Mouse (Mus musculus) ZHBTc4 (cell line): ENCODE results near the gene Il11ra1.
A peak's percentile ranks its signal among the peaks of the same experiment; 100 is the strongest.
"Not testable (repeated sequence)": the region's sequence is repeated elsewhere in the genome, so short reads cannot be mapped to it uniquely, and the experiment has no call there.

ENCODE experiments used
- DNase-seq: peaks from one replicate; pipeline ENCODE4 v3.0.0-alpha.2; 2011; ENCODE audit warnings: low read depth, low spot score

Il11ra1 gene

GRCm38 (mm10) chr4:41754797-41755337 is 55.1 kb downstream of the Il11ra1 start, which contains the start of gene Galt:
Gene Galt, plus strand, starts transcription at chr4:41755228.
- no peak for DNase-seq

- peak; percentile 98 for DNase-seq
Observed at GRCm38 (mm10) chr4:41755338-41756305, 55.8 kb downstream of the Il11ra1 start, which contains the start of gene Sigmar1. Gene Sigmar1, minus strand, starts transcription at chr4:41756157.

GRCm38 (mm10) chr4:41756440-41756839 is 56.7 kb downstream of the Il11ra1 start:
- DNase-seq, result no peak

GRCm38 (mm10) chr4:41757321-41757720 is 57.5 kb downstream of the Il11ra1 start:
- DNase-seq, result peak; percentile 26

- no peak for DNase-seq
Observed at GRCm38 (mm10) chr4:41758021-41758420, 58.2 kb downstream of the Il11ra1 start.

- DNase-seq, result no peak
Observed at GRCm38 (mm10) chr4:41758701-41759100, 58.9 kb downstream of the Il11ra1 start.

GRCm38 (mm10) chr4:41759206-41759605 is 59.4 kb downstream of the Il11ra1 start:
- no peak for DNase-seq

- peak; percentile 59 for DNase-seq
Observed at GRCm38 (mm10) chr4:41759656-41760287, 60.0 kb downstream of the Il11ra1 start.

- DNase-seq, result peak; percentile 96
Observed at GRCm38 (mm10) chr4:41760288-41760721, 60.5 kb downstream of the Il11ra1 start.

- DNase-seq, result no peak
Observed at GRCm38 (mm10) chr4:41760911-41761310, 61.1 kb downstream of the Il11ra1 start.

- DNase-seq, result no peak
Observed at GRCm38 (mm10) chr4:41761680-41762079, 61.9 kb downstream of the Il11ra1 start.

GRCm38 (mm10) chr4:41762099-41762687 is 62.4 kb downstream of the Il11ra1 start:
- no peak for DNase-seq

- DNase-seq, result not testable (repeated sequence)
Observed at GRCm38 (mm10) chr4:41762688-41763114, 62.9 kb downstream of the Il11ra1 start.

GRCm38 (mm10) chr4:41763176-41763575 is 63.4 kb downstream of the Il11ra1 start:
- DNase-seq, result not testable (repeated sequence)

- DNase-seq, result not testable (repeated sequence)
Observed at GRCm38 (mm10) chr4:41767301-41767700, 67.5 kb downstream of the Il11ra1 start.

GRCm38 (mm10) chr4:41772946-41773345 is 73.2 kb downstream of the Il11ra1 start:
- DNase-seq, result peak; percentile 42

GRCm38 (mm10) chr4:41773502-41773901 is 73.7 kb downstream of the Il11ra1 start:
- DNase-seq, result peak; percentile 88

- peak; percentile 92 for DNase-seq
Observed at GRCm38 (mm10) chr4:41774002-41774401, 74.2 kb downstream of the Il11ra1 start, which contains the start of gene Ccl27a. Gene Ccl27a, minus strand, starts transcription at chr4:41774247.

GRCm38 (mm10) chr4:41774506-41774905 is 74.7 kb downstream of the Il11ra1 start:
- DNase-seq, result not testable (repeated sequence)

GRCm38 (mm10) chr4:41775840-41776239 is 76.1 kb downstream of the Il11ra1 start:
- DNase-seq, result not testable (repeated sequence)

GRCm38 (mm10) chr4:41781271-41781670 is 81.5 kb downstream of the Il11ra1 start:
- not testable (repeated sequence) for DNase-seq
